ENCODE assay signal across 33 mouse cellular contexts in genomic region chr3:109051946-109052331, GRCm38 (mm10). TPM values are rescaled to one million over a fixed set of nuclear protein-coding genes. Genes with fewer than 3 reads are reported as not detected.
A peak's percentile ranks its signal among the peaks of the same experiment; 100 is the strongest.
DNase-seq lines count a peak whose midpoint lies in the region; ATAC-seq and TF ChIP-seq lines count a peak whose summit lies in the region.
"Had no signal": no experiment of that assay in that cellular context is flagged by ENCODE, and none has a peak within 500 bp of the region (broad histone marks: within the 10 kb centered on the region; RNA-seq: fewer than 3 reads in every experiment).

No protein-coding gene starts in this region.

- 51% methylated on average over 6 of the region's 6 CpGs for whole genome bisulfite sequencing in heart, embryonic 14.5 days
- 84% methylated on average over 6 of the region's 6 CpGs for WGBS in midbrain, embryonic 14.5 days
- 81% methylated on average over 6 of the region's 6 CpGs for WGBS in thymus, adult 2 months

- H3K4me1 ChIP-seq in heart, embryonic 14.5 days (ENCODE audit: control insufficient read depth in 2 of 2, insufficient read depth in 2 of 2, low read length in 2 of 2), result peaks cover 7 to 9% of the 10 kb centered on the region in 2 experiments; a peak in 3 of 4 replicates
- peaks cover 13% of the 10 kb centered on the region for H3K4me1 ChIP-seq in embryonic fibroblast, embryonic 13.5 days (ENCODE audit: control insufficient read depth, insufficient read depth, low read length)
- H3K4me1 ChIP-seq in midbrain, embryonic 14.5 days (ENCODE audit: control insufficient read depth, insufficient read depth, low read length), result no peaks in the 10 kb centered on the region
- peaks cover 4% of the 10 kb centered on the region for H3K4me1 ChIP-seq in thymus, adult 2 months (replicated peaks; ENCODE audit: control insufficient read depth, insufficient read depth, low read length)
- H3K4me1 ChIP-seq: forebrain, embryonic 12.5 days; midbrain, embryonic 13.5 days; neural tube, embryonic 12.5 days had no signal

- no peak overlapping the region for H3K27ac ChIP-seq in heart, embryonic 14.5 days (replicated peaks in 1 of 2; ENCODE audit: control insufficient read depth in 1 of 2, insufficient read depth in 1 of 2, low read depth in 2 of 2, low read length in 2 of 2)
- H3K27ac ChIP-seq in embryonic fibroblast, embryonic 13.5 days (ENCODE audit: insufficient read depth, low read length), result peak overlapping the region; percentile 89
- no peak overlapping the region for H3K27ac ChIP-seq in midbrain, embryonic 14.5 days (replicated peaks; ENCODE audit: low read depth, low read length)
- H3K27ac ChIP-seq in thymus, adult 2 months (ENCODE audit: control insufficient read depth, insufficient read depth, low read length), result no peak overlapping the region
- H3K27ac ChIP-seq: embryonic facial prominence, embryonic 15.5 days; forebrain, embryonic 12.5 days; hindbrain, embryonic 12.5 days; kidney, postnatal 0 days; left cerebral cortex, adult 2 months; limb, embryonic 15.5 days; liver, embryonic 15.5 days; midbrain, embryonic 13.5 days; neural tube, embryonic 12.5 days had no signal

- no peak for DNase-seq in heart, postnatal 10 days
- DNase-seq in 3T3-L1 (ENCODE audit: low read depth, low spot score), result peak; percentile 48
- DNase-seq in cerebellum, postnatal 25 days, result no peak
- no peak for DNase-seq in midbrain, embryonic 14.5 days
- DNase-seq in thymus, adult 2 months, result no peak
- DNase-seq: adrenal gland, adult 8-10 months; cerebellum, adult 8-10 months; right cerebral cortex, postnatal 4 days had no signal

- no peak overlapping the region for H3K4me3 ChIP-seq in heart, embryonic 14.5 days (ENCODE audit: control insufficient read depth in 1 of 2, insufficient read depth in 1 of 2, low read depth in 1 of 2, low read length in 2 of 2)
- no peak overlapping the region for H3K4me3 ChIP-seq in embryonic fibroblast, embryonic 13.5 days (ENCODE audit: insufficient read depth, low read length)
- H3K4me3 ChIP-seq in midbrain, embryonic 14.5 days (replicated peaks; ENCODE audit: low read depth, low read length), result no peak overlapping the region
- H3K4me3 ChIP-seq in thymus, adult 2 months (ENCODE audit: control insufficient read depth, insufficient read depth, low read length), result no peak overlapping the region
- H3K4me3 ChIP-seq: embryonic facial prominence, embryonic 15.5 days; forebrain, embryonic 12.5 days; heart, embryonic 10.5 days; hindbrain, embryonic 12.5 days; left cerebral cortex, adult 2 months; limb, embryonic 15.5 days; liver, embryonic 15.5 days; megakaryocyte, embryonic 14.5 days; midbrain, embryonic 13.5 days; neural tube, embryonic 12.5 days had no signal

- TF ChIP-seq POLR2A in embryonic fibroblast, embryonic 13.5 days (IDR thresholded peaks at IDR 0.05; ENCODE audit: low read depth, low read length), result no peak
- TF ChIP-seq POLR2A in thymus, adult 2 months (IDR thresholded peaks at IDR 0.05; ENCODE audit: control insufficient read depth, extremely low read depth, insufficient read depth, low read length, poor library complexity), result no peak

- no peaks in the 10 kb centered on the region for H3K9me3 ChIP-seq in heart, embryonic 14.5 days (ENCODE audit: control insufficient read depth, low read length)
- no peaks in the 10 kb centered on the region for H3K9me3 ChIP-seq in midbrain, embryonic 14.5 days (ENCODE audit: control insufficient read depth, low read length)
- H3K9me3 ChIP-seq: embryonic facial prominence, embryonic 15.5 days; forebrain, embryonic 12.5 days; heart, embryonic 10.5 days; hindbrain, embryonic 12.5 days; limb, embryonic 15.5 days; liver, embryonic 15.5 days; megakaryocyte, embryonic 14.5 days; midbrain, embryonic 13.5 days; neural tube, embryonic 12.5 days had no signal

- H3K9ac ChIP-seq in heart, embryonic 14.5 days (ENCODE audit: low read length), result no peak overlapping the region
- H3K9ac ChIP-seq in midbrain, embryonic 14.5 days (replicated peaks; ENCODE audit: low read length), result no peak overlapping the region
- H3K9ac ChIP-seq: embryonic facial prominence, embryonic 15.5 days; forebrain, embryonic 12.5 days; hindbrain, embryonic 12.5 days; limb, embryonic 15.5 days; liver, embryonic 15.5 days; midbrain, embryonic 13.5 days; neural tube, embryonic 12.5 days had no signal

- H3K36me3 ChIP-seq in heart, embryonic 14.5 days (ENCODE audit: control insufficient read depth, insufficient read depth, low read length), result no peaks in the 10 kb centered on the region
- no peaks in the 10 kb centered on the region for H3K36me3 ChIP-seq in midbrain, embryonic 14.5 days (ENCODE audit: control insufficient read depth, insufficient read depth, low read length)
- no peaks in the 10 kb centered on the region for H3K36me3 ChIP-seq in thymus, adult 2 months (ENCODE audit: control insufficient read depth, insufficient read depth, low read length)
- H3K36me3 ChIP-seq: embryonic facial prominence, embryonic 15.5 days; forebrain, embryonic 12.5 days; heart, embryonic 10.5 days; hindbrain, embryonic 12.5 days; limb, embryonic 15.5 days; liver, embryonic 15.5 days; midbrain, embryonic 13.5 days; neural tube, embryonic 12.5 days had no signal

- no peaks in the 10 kb centered on the region for H3K27me3 ChIP-seq in heart, embryonic 14.5 days (ENCODE audit: control insufficient read depth, insufficient read depth, low read length)
- H3K27me3 ChIP-seq in midbrain, embryonic 14.5 days (ENCODE audit: control insufficient read depth, insufficient read depth, low read length), result no peaks in the 10 kb centered on the region
- H3K27me3 ChIP-seq in thymus, adult 2 months (ENCODE audit: control insufficient read depth, insufficient read depth, low read length), result no peaks in the 10 kb centered on the region
- H3K27me3 ChIP-seq: embryonic facial prominence, embryonic 15.5 days; forebrain, embryonic 12.5 days; hindbrain, embryonic 12.5 days; limb, embryonic 15.5 days; liver, embryonic 15.5 days; midbrain, embryonic 13.5 days; neural tube, embryonic 12.5 days had no signal

- ATAC-seq in heart, embryonic 14.5 days (ENCODE audit: insufficient number of reproducible peaks, insufficient read depth, low FRiP score, low read depth), result no peak
- peak; percentile 52 for ATAC-seq in megakaryocyte, adult 5-6 weeks (ENCODE audit: poor library complexity, severe bottlenecking)
- no peak for ATAC-seq in midbrain, embryonic 14.5 days (ENCODE audit: low FRiP score, low TSS enrichment)
- ATAC-seq: activated CD4-positive, CD25-positive, alpha-beta regulatory T cell, adult 4 months; midbrain, embryonic 13.5 days had no signal

- no peak for TF ChIP-seq CTCF in embryonic fibroblast, embryonic 13.5 days (IDR thresholded peaks at IDR 0.05; ENCODE audit: borderline replicate concordance, insufficient read depth, low read length)
- no peak for TF ChIP-seq CTCF in thymus, adult 2 months (IDR thresholded peaks at IDR 0.05; ENCODE audit: borderline replicate concordance, control insufficient read depth, extremely low read depth, insufficient read depth, low read length, poor library complexity)

- peak overlapping the region; percentile 40; the same call in 1 of the 2 replicates for H3K4me2 ChIP-seq in heart, embryonic 14.5 days (ENCODE audit: low read length)
- no peak overlapping the region for H3K4me2 ChIP-seq in midbrain, embryonic 14.5 days (ENCODE audit: low read length)
- H3K4me2 ChIP-seq: embryonic facial prominence, embryonic 15.5 days; forebrain, embryonic 12.5 days; hindbrain, embryonic 12.5 days; limb, embryonic 15.5 days; liver, embryonic 15.5 days; midbrain, embryonic 13.5 days; neural tube, embryonic 12.5 days had no signal

- intact Hi-C loops in heart, postnatal 10 days (cut with DNase I), result no loop called here

RNA-seq across cellular contexts. Expression of gene Fam102b, which starts 24.5 kb away (rescaled TPM):
- polyA plus RNA-seq in heart, embryonic 14.5 days (2014; fragmentation: Nextera tagmentation; extraction: Ambion mirVana), result 9.4 and 9.8 TPM in 2 replicates
- 10 to 100 TPM; 21.9 to 23.1 TPM for total RNA-seq in heart, postnatal 10 days (2021)
- 25.3 and 27.8 TPM in 2 replicates for polyA plus RNA-seq in embryonic fibroblast, embryonic 13.5 days (2011; ENCODE audit: insufficient read length, low read depth, missing spikeins)
- total RNA-seq in megakaryocyte, adult 5-6 weeks (2015), result 30.7 and 33.5 TPM in 2 replicates
- total RNA-seq in megakaryocyte, adult 5-6 weeks (2017), result 41.3 and 42.0 TPM in 2 replicates
- 19.6 and 24.5 TPM in 2 replicates for polyA plus RNA-seq in midbrain, embryonic 14.5 days (2014; fragmentation: Nextera tagmentation; extraction: Ambion mirVana)
- 6.2 and 6.5 TPM in 2 replicates for polyA plus RNA-seq in thymus, adult 2 months (2012; rRNA removed)

RNA-seq across cellular contexts. Expression of gene Slc25a54, which starts 28.3 kb away (rescaled TPM):
- polyA plus RNA-seq in heart, embryonic 14.5 days (2014; fragmentation: Nextera tagmentation; extraction: Ambion mirVana), result not detected in 2 replicates
- total RNA-seq in heart, postnatal 10 days (2021), result not detected
- polyA plus RNA-seq in embryonic fibroblast, embryonic 13.5 days (2011; ENCODE audit: insufficient read length, low read depth, missing spikeins), result not detected in 2 replicates
- total RNA-seq in megakaryocyte, adult 5-6 weeks (2015), result not detected in 2 replicates
- not detected in 2 replicates for total RNA-seq in megakaryocyte, adult 5-6 weeks (2017)
- not detected in 2 replicates for polyA plus RNA-seq in midbrain, embryonic 14.5 days (2014; fragmentation: Nextera tagmentation; extraction: Ambion mirVana)
- polyA plus RNA-seq in thymus, adult 2 months (2012; rRNA removed), result not detected in 2 replicates
- total RNA-seq: adrenal gland, adult 8-10 months; gastrocnemius, adult 8-10 months; heart, postnatal 25 days; layer of hippocampus, postnatal 10 days; left cerebral cortex, adult 2 months; left cerebral cortex, postnatal 36 days; MEL had no signal
- polyA plus RNA-seq: activated CD4-positive, CD25-positive, alpha-beta regulatory T cell, adult 4 months; C2C12; embryonic facial prominence, embryonic 15.5 days; gonadal fat pad, adult 2 months; heart, embryonic 10.5 days; hindbrain, embryonic 12.5 days; kidney, adult 2 months; kidney, postnatal 0 days; large intestine, adult 2 months; limb, embryonic 15.5 days; liver, embryonic 15.5 days; midbrain, embryonic 13.5 days; neural tube, embryonic 12.5 days; stomach, embryonic 16.5 days had no signal
